Mouse (Mus musculus) cerebellum, adult (tissue): ENCODE data around the gene Ifnz.
"Not testable (repeated sequence)": the region's sequence is repeated elsewhere in the genome, so short reads cannot be mapped to it uniquely, and the experiment has no call there.

Experiments used
- ATAC-seq: cut with Nextera tagmentation; 2 replicates; pipeline ENCODE4 v1.9.2; 2017; ENCODE audit warnings: mild to moderate bottlenecking, moderate library complexity, mixed read lengths; ENCODE audit not compliant: insufficient number of reproducible peaks, low FRiP score, low TSS enrichment

Gene Ifnz

DNA sequence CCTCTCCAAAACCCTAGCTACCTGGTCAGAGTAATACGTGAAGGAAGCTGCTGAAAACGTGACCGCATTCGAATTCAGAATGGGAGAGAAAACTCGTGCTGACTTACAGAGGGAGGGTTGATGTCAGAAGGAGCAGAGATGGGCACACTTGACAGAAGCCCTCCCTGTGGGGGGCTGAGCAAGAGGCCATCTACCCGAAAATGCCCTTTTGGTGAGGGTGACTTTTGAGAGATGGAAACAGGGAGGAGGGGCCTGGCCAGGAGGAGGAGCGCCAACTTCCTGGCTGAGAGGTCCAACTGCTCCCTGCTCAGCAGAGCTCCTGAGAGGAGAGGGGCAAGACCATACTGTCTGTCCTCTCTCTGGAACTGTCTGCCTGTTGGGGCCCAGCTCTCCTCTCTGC, at the start of gene Ifnz:
Ifnz (plus strand) TSS at position 301 of the 400 bp plus-strand sequence.
- not testable (repeated sequence) for ATAC-seq

GRCm38 (mm10) chr4:88738480-88738879, 43.5 kb upstream of the Ifnz start:
- ATAC-seq, result peak; percentile 36; the same call in 1 of the 2 replicates

DNA sequence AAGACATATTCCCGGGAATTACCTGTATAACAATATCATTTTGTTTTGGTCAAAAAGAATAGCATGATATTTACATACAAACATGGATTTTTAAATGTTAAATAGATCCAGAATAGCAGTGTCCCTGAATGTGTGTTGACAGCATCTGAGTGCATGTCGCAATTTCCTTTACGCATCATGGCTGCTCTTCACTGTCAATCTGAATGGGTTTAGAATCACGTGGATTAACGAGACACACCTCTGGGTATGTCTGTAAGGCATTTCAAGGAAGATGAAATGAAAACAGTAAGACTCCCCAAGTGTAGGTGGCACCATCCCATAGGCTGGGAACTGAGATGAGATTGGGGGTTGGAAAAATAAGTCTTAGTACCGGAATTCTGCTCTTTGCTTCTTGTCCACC, 42.9 kb upstream of the Ifnz start:
- ATAC-seq, result no peak

DNA sequence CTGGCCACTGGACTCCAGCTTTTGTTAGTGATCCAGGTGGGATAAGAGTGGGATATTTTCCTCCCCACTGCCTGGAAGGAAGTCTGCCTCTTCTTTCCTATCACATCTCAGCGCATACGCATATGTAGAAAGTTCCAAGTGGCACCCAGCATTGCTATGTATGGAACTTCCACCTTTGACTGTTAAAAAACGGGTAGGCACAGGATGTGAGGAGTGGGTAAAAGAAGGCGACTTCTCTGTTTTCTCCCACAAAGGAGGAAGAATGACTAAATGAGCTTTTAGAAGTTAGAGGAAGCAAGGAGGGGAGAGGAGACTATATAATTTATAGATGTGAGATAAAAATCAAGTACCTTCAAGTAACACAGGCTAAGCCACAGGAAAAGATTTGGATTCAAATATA, 40.5 kb upstream of the Ifnz start:
- no peak for ATAC-seq

DNA sequence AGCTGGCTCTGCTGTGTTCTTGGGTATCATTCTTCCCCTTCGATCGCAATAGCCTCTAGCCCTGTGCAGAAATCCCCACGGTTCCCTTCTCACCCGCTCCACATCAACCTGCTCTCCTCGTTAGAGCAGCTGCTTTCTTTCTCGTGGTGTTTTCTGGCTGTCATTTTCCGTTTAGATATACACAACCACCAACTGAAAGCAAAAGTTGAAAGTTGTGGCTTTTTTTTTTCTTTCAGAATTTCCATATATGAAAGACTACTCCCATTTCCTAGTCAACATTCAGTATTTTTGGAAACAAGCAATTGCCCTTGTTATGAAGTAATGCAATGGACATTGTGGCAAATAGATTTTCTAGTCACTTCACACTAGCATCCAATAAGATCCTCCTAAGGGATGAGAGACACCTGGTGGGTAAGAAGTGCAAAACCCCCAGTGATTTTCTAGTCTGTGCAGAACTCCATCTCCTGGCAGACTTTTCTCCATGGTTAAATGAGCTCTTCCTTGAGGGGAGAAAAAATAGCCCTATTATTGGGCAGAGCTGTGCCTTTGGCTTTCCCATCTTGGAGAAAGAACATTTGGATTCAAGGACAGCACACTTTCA, 39.1 kb upstream of the Ifnz start:
- ATAC-seq, result no peak

- ATAC-seq, result 0 out of 2 replicates have a peak, but pooled peaks have one; percentile 61
These were observed 37.7 kb upstream of the Ifnz start for GRCm38 (mm10) chr4:88744207-88744606.

- no peak for ATAC-seq
These were observed 32.0 kb upstream of the Ifnz start for GRCm38 (mm10) chr4:88749926-88750325.

DNA sequence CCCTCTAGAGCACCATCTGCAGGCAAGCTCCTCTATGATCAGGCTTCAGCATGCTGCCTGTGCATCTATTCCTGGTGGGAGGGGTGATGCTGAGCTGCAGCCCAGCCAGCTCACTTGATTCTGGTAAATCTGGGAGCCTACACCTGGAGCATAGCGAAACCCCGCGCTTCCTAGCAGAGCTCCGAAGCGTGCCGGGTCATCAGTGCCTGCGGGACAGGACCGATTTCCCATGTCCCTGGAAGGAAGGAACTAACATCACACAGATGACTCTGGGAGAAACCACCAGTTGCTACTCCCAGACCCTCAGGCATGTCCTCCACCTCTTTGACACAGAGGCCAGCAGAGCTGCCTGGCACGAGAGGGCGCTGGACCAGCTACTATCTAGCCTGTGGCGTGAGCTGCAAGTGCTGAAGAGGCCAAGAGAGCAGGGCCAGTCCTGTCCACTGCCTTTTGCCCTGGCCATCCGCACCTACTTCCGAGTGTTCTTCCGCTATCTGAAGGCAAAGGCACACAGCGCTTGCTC, 27.1 kb upstream of the Ifnz start, which contains the start of gene Gm13271:
Gm13271 (plus strand) TSS at position 51 of the 523 bp plus-strand sequence.
- not testable (repeated sequence) for ATAC-seq

- ATAC-seq, result not testable (repeated sequence)
These were observed 25.1 kb upstream of the Ifnz start for GRCm38 (mm10) chr4:88756581-88757513.

DNA sequence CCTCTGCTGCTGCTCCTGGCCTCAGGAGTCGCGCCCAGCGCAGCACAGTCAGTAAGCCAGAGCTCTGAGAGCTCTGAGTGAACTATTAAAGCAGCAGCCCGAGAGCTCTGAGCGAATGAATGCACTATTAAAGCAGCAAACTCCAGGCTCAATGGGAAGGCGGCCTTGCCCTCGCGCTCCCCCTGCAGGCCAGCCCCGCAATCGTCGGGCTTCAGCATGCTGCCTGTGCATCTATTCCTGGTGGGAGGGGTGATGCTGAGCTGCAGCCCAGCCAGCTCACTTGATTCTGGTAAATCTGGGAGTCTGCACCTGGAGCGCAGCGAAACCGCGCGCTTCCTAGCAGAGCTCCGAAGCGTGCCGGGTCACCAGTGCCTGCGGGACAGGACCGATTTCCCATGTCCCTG, 24.3 kb upstream of the Ifnz start:
- ATAC-seq, result peak; percentile 100

DNA sequence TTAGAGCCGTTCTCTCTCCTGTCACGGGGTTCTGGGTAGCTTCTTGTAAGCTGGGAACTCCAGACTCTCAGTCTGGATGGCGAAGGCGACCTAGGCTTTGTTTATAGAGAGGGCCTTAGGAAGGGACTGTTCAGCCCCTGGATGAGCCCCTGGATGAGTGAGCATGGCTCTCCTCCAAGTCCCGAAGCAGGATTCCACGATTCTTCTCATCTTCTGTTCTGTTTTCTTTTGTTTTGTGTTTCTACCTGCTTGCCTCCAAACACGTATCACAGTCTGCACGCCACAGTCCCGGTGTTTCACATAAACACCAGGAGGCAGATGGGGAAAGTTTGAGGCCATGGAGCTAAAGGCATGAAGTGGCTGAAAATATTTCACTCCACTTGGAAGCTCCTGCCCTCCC, 23.2 kb upstream of the Ifnz start:
- not testable (repeated sequence) for ATAC-seq

GRCm38 (mm10) chr4:88759610-88760268, 22.2 kb upstream of the Ifnz start, which contains the start of gene Gm13283:
Gm13283 (plus strand) TSS chr4:88760119.
- ATAC-seq, result not testable (repeated sequence)

- ATAC-seq, result not testable (repeated sequence)
These were observed 21.5 kb upstream of the Ifnz start for GRCm38 (mm10) chr4:88760431-88760830.

DNA sequence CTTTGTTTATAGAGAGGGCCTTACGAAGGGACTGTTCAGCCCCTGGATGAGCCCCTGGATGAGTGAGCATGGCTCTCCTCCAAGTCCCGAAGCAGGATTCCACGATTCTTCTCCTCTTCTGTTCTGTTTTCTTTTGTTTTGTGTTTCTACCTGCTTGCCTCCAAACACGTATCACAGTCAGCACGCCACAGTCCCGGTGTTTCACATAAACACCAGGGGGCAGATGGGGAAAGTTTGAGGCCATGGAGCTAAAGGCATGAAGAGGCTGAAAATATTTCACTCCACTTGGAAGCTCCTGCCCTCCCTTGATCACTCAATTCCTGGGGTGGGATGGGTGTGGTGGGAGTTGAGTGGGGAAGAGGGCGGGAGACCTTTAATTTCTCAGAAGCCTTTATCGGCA, 20.2 kb upstream of the Ifnz start:
- not testable (repeated sequence) for ATAC-seq

GRCm38 (mm10) chr4:88762341-88762740, 19.6 kb upstream of the Ifnz start:
- ATAC-seq, result not testable (repeated sequence)

DNA sequence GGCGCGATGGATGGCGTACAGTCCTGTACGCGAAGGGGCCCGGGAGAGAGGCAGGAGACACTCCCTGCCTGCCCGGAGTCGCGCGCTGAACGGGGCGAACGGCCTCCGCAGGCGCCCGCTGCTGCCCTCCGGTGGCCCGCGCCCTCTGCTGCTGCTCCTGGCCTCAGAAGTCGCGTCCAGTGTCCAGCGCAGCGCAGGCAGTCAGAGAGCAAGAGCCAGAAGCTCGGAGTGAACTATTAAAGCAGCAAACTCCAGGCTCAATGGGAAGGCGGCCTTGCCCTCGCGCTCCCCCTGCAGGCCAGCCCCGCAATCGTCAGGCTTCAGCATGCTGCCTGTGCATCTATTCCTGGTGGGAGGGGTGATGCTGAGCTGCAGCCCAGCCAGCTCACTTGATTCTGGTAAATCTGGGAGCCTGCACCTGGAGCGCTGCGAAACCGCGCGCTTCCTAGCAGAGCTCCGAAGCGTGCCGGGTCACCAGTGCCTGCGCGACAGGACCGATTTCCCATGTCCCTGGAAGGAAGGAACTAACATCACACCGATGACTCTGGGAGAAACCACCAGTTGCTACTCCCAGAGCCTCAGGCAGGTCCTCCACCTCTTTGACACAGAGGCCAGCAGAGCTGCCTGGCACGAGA, 18.4 kb upstream of the Ifnz start:
- peak; percentile 76; the same call in 1 of the 2 replicates for ATAC-seq

DNA sequence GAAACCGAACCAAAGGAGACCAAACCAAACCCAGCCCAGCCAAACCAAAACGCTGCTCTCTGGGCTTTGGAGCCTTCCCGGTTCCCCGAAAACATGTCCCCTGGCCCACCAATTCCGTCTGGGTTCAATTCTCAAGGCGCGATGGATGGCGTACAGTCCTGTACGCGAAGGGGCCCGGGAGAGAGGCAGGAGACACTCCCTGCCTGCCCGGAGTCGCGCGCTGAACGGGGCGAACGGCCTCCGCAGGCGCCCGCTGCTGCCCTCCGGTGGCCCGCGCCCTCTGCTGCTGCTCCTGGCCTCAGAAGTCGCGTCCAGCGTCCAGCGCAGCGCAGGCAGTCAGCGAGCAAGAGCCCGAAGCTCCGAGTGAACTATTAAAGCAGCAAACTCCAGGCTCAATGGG, 8.4 kb upstream of the Ifnz start, which contains the start of gene Gm13290:
Gm13290 (plus strand) TSS at position 301 of the 400 bp plus-strand sequence.
- not testable (repeated sequence) for ATAC-seq

- ATAC-seq, result not testable (repeated sequence)
These were observed 5.3 kb upstream of the Ifnz start, which contains the start of gene Gm13289 for GRCm38 (mm10) chr4:88776622-88777021. Gm13289 (plus strand) TSS chr4:88776922.

DNA sequence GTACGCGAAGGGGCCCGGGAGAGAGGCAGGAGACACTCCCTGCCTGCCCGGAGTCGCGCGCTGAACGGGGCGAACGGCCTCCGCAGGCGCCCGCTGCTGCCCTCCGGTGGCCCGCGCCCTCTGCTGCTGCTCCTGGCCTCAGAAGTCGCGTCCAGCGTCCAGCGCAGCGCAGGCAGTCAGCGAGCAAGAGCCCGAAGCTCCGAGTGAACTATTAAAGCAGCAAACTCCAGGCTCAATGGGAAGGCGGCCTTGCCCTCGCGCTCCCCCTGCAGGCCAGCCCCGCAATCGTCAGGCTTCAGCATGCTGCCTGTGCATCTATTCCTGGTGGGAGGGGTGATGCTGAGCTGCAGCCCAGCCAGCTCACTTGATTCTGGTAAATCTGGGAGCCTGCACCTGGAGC, 2.4 kb upstream of the Ifnz start, which contains the start of gene Gm13272:
Gm13272 (plus strand) TSS at position 301 of the 400 bp plus-strand sequence.
- ATAC-seq, result not testable (repeated sequence)

DNA sequence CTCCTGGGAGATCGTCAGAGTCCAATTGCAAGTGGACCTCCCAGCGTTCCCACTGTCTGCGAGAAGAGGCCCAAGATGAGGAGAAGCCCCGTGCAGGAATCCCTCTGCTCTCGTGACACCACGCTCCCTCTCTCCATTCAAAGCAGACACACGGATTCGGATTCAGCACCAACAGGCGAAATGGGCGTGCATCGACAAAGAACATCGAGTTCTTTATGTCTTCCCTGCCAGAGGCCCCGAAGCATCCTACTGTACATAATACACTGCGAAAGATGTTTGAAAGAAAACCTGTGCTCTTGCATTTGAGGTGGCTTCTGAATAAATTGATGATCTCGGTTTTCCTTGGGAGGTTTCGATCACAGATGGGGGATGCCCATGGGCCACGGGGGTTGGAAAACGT, 1.6 kb upstream of the Ifnz start:
- ATAC-seq, result not testable (repeated sequence)
